Mouse (Mus musculus) brain, embryonic 14.5 days (tissue): ENCODE results near the gene Rnf145.

Experiments
- CTCF ChIP-seq: fragments of 200-500 bp; IDR thresholded peaks from 2 replicates; pipeline ENCODE4 v1.5.1; 2012; ENCODE audit warnings: inconsistent platforms, mild to moderate bottlenecking, moderate library complexity, borderline replicate concordance; ENCODE audit not compliant: insufficient read depth, insufficient read length; ENCODE audit errors: extremely low read depth
- POLR2A ChIP-seq: fragments of 200-500 bp; IDR thresholded peaks from 2 replicates; pipeline ENCODE4 v1.6.1; 2012; ENCODE audit warnings: mild to moderate bottlenecking, inconsistent platforms, borderline replicate concordance; ENCODE audit not compliant: poor library complexity, insufficient read depth, insufficient read length, severe bottlenecking; ENCODE audit errors: extremely low read depth

GRCm38 (mm10) chr11:44504761-44505160, 14.0 kb upstream of the Rnf145 start:
- TF ChIP-seq CTCF (no peak), POLR2A (no peak)
